Mouse (Mus musculus): Measurements from ENCODE around the gene Cdk11b. TPM values are rescaled to one million over a fixed set of nuclear protein-coding genes. Genes with fewer than 3 reads are reported as not detected.

Gene Cdk11b
- polyA plus RNA-seq (2014; fragmentation: Nextera tagmentation; extraction: Ambion mirVana), result 33.5 and 36.7 TPM in 2 replicates

- H3K27ac ChIP-seq (replicated peaks in 1 of 2; ENCODE audit: control insufficient read depth in 1 of 2, insufficient read depth in 1 of 2, low read depth in 2 of 2, low read length in 2 of 2), result peak within 1 kb of the TSS; percentile 82 to 91
- H3K36me3 ChIP-seq (ENCODE audit: control insufficient read depth, insufficient read depth, low read length), result peaks cover 59% of the 10 kb centered on the region
- H3K4me2 ChIP-seq (ENCODE audit: low read length), result peak within 1 kb of the TSS; percentile 78
- ATAC-seq (ENCODE audit: insufficient number of reproducible peaks, insufficient read depth, low FRiP score, low read depth), result peak; percentile 99
- H3K4me1 ChIP-seq (ENCODE audit: control insufficient read depth in 2 of 2, insufficient read depth in 2 of 2, low read length in 2 of 2), result peaks cover 0 to 8% of the 10 kb centered on the region in 2 experiments; a peak in 2 of 4 replicates
- no peaks in the 10 kb centered on the region for H3K9me3 ChIP-seq (ENCODE audit: control insufficient read depth, low read length)
- peak within 1 kb of the TSS; percentile 87 for H3K9ac ChIP-seq (ENCODE audit: low read length)
- under 1% methylated on average over 82 of the region's 84 CpGs for WGBS
- H3K27me3 ChIP-seq (ENCODE audit: control insufficient read depth, insufficient read depth, low read length), result no peaks in the 10 kb centered on the region
- H3K4me3 ChIP-seq (ENCODE audit: control insufficient read depth in 1 of 2, insufficient read depth in 1 of 2, low read depth in 1 of 2, low read length in 2 of 2), result peak within 1 kb of the TSS; percentile 68 to 81
Observed at GRCm38 (mm10) chr4:155624338-155625291, at the start of gene Cdk11b. Cdk11b (plus strand) TSS chr4:155624854.

DNA sequence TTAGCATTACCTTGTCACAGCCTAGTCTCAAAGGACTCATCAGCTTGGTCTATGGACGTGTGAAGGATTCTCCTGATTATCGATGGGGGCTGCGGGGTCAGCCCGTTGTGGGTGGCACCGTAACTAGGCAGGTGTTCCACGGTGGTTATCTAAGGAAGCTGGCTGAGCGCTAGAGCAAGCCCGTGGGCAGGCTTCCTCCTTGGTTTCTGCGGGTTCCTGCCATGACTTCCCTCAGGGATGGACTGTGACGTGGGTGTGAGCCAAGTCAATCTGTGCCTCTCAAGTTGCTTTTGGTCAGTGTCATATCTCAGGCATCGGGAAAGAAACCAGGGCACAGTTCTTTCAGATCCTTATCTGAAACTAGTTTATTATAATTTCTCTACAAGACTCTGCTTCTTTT is 49.7 kb upstream of the Cdk11b start:
- no peaks in the 10 kb centered on the region for H3K9me3 ChIP-seq (ENCODE audit: control insufficient read depth, low read length)
- no peaks in the 10 kb centered on the region for H3K27me3 ChIP-seq (ENCODE audit: control insufficient read depth, insufficient read depth, low read length)
- H3K36me3 ChIP-seq (ENCODE audit: control insufficient read depth, insufficient read depth, low read length), result peaks cover 37% of the 10 kb centered on the region
- no peak for ATAC-seq (ENCODE audit: insufficient number of reproducible peaks, insufficient read depth, low FRiP score, low read depth)
- no peak overlapping the region for H3K4me2 ChIP-seq (ENCODE audit: low read length)
- H3K4me3 ChIP-seq (ENCODE audit: control insufficient read depth in 1 of 2, insufficient read depth in 1 of 2, low read depth in 1 of 2, low read length in 2 of 2), result no peak overlapping the region
- 75% methylated on average over 11 of the region's 11 CpGs for WGBS
- H3K4me1 ChIP-seq (ENCODE audit: control insufficient read depth in 2 of 2, insufficient read depth in 2 of 2, low read length in 2 of 2), result no peaks in the 10 kb centered on the region
- H3K9ac ChIP-seq (ENCODE audit: low read length), result no peak overlapping the region
- no peak overlapping the region for H3K27ac ChIP-seq (replicated peaks in 1 of 2; ENCODE audit: control insufficient read depth in 1 of 2, insufficient read depth in 1 of 2, low read depth in 2 of 2, low read length in 2 of 2)

GRCm38 (mm10) chr4:155575521-155575920 is 49.1 kb upstream of the Cdk11b start:
- no peak overlapping the region for H3K27ac ChIP-seq (replicated peaks in 1 of 2; ENCODE audit: control insufficient read depth in 1 of 2, insufficient read depth in 1 of 2, low read depth in 2 of 2, low read length in 2 of 2)
- no peaks in the 10 kb centered on the region for H3K27me3 ChIP-seq (ENCODE audit: control insufficient read depth, insufficient read depth, low read length)
- WGBS, result 86% methylated on average over 8 of the region's 8 CpGs

GRCm38 (mm10) chr4:155577132-155577531 is 47.5 kb upstream of the Cdk11b start:
- 87% methylated on average over 9 of the region's 9 CpGs for WGBS
- H3K9ac ChIP-seq (ENCODE audit: low read length), result no peak overlapping the region
- no peaks in the 10 kb centered on the region for H3K4me1 ChIP-seq (ENCODE audit: control insufficient read depth in 2 of 2, insufficient read depth in 2 of 2, low read length in 2 of 2)
- H3K36me3 ChIP-seq (ENCODE audit: control insufficient read depth, insufficient read depth, low read length), result peaks cover 45% of the 10 kb centered on the region
- no peak overlapping the region for H3K4me3 ChIP-seq (ENCODE audit: control insufficient read depth in 1 of 2, insufficient read depth in 1 of 2, low read depth in 1 of 2, low read length in 2 of 2)
- no peaks in the 10 kb centered on the region for H3K9me3 ChIP-seq (ENCODE audit: control insufficient read depth, low read length)
- ATAC-seq (ENCODE audit: insufficient number of reproducible peaks, insufficient read depth, low FRiP score, low read depth), result no peak
- no peaks in the 10 kb centered on the region for H3K27me3 ChIP-seq (ENCODE audit: control insufficient read depth, insufficient read depth, low read length)
- no peak overlapping the region for H3K27ac ChIP-seq (replicated peaks in 1 of 2; ENCODE audit: control insufficient read depth in 1 of 2, insufficient read depth in 1 of 2, low read depth in 2 of 2, low read length in 2 of 2)
- no peak overlapping the region for H3K4me2 ChIP-seq (ENCODE audit: low read length)

More at GRCm38 (mm10) chr4:155575521-155575920, 49.1 kb upstream of the Cdk11b start:
- no peaks in the 10 kb centered on the region for H3K9me3 ChIP-seq (ENCODE audit: control insufficient read depth, low read length)
- H3K36me3 ChIP-seq (ENCODE audit: control insufficient read depth, insufficient read depth, low read length), result peaks cover 40% of the 10 kb centered on the region
- no peak overlapping the region for H3K4me3 ChIP-seq (ENCODE audit: control insufficient read depth in 1 of 2, insufficient read depth in 1 of 2, low read depth in 1 of 2, low read length in 2 of 2)
- no peak overlapping the region for H3K9ac ChIP-seq (ENCODE audit: low read length)
- H3K4me1 ChIP-seq (ENCODE audit: control insufficient read depth in 2 of 2, insufficient read depth in 2 of 2, low read length in 2 of 2), result no peaks in the 10 kb centered on the region
- H3K4me2 ChIP-seq (ENCODE audit: low read length), result no peak overlapping the region
- no peak for ATAC-seq (ENCODE audit: insufficient number of reproducible peaks, insufficient read depth, low FRiP score, low read depth)

GRCm38 (mm10) chr4:155577741-155578140 is 46.9 kb upstream of the Cdk11b start:
- no peaks in the 10 kb centered on the region for H3K4me1 ChIP-seq (ENCODE audit: control insufficient read depth in 2 of 2, insufficient read depth in 2 of 2, low read length in 2 of 2)
- no peak overlapping the region for H3K27ac ChIP-seq (replicated peaks in 1 of 2; ENCODE audit: control insufficient read depth in 1 of 2, insufficient read depth in 1 of 2, low read depth in 2 of 2, low read length in 2 of 2)
- no peak overlapping the region for H3K4me3 ChIP-seq (ENCODE audit: control insufficient read depth in 1 of 2, insufficient read depth in 1 of 2, low read depth in 1 of 2, low read length in 2 of 2)
- ATAC-seq (ENCODE audit: insufficient number of reproducible peaks, insufficient read depth, low FRiP score, low read depth), result no peak
- H3K36me3 ChIP-seq (ENCODE audit: control insufficient read depth, insufficient read depth, low read length), result peaks cover 51% of the 10 kb centered on the region
- WGBS, result 87% methylated on average over 5 of the region's 5 CpGs
- no peak overlapping the region for H3K4me2 ChIP-seq (ENCODE audit: low read length)
- H3K9ac ChIP-seq (ENCODE audit: low read length), result no peak overlapping the region
- H3K9me3 ChIP-seq (ENCODE audit: control insufficient read depth, low read length), result no peaks in the 10 kb centered on the region
- H3K27me3 ChIP-seq (ENCODE audit: control insufficient read depth, insufficient read depth, low read length), result no peaks in the 10 kb centered on the region

- Histone ChIP-seq H3K36me3 (ENCODE audit: control insufficient read depth, insufficient read depth, low read length) (peaks cover 57% of the 10 kb centered on the region), H3K4me3 (ENCODE audit: control insufficient read depth in 1 of 2, insufficient read depth in 1 of 2, low read depth in 1 of 2, low read length in 2 of 2) (no peak overlapping the region), H3K27me3 (ENCODE audit: control insufficient read depth, insufficient read depth, low read length) (no peaks in the 10 kb centered on the region), H3K4me1 (ENCODE audit: control insufficient read depth in 2 of 2, insufficient read depth in 2 of 2, low read length in 2 of 2) (no peaks in the 10 kb centered on the region), H3K4me2 (ENCODE audit: low read length) (no peak overlapping the region), H3K27ac (replicated peaks in 1 of 2; ENCODE audit: control insufficient read depth in 1 of 2, insufficient read depth in 1 of 2, low read depth in 2 of 2, low read length in 2 of 2) (no peak overlapping the region), H3K9me3 (ENCODE audit: control insufficient read depth, low read length) (no peaks in the 10 kb centered on the region), H3K9ac (ENCODE audit: low read length) (no peak overlapping the region)
- 81% methylated on average over 7 of the region's 7 CpGs for WGBS
- no peak for ATAC-seq (ENCODE audit: insufficient number of reproducible peaks, insufficient read depth, low FRiP score, low read depth)
Observed at GRCm38 (mm10) chr4:155578336-155579125, 46.1 kb upstream of the Cdk11b start.

DNA sequence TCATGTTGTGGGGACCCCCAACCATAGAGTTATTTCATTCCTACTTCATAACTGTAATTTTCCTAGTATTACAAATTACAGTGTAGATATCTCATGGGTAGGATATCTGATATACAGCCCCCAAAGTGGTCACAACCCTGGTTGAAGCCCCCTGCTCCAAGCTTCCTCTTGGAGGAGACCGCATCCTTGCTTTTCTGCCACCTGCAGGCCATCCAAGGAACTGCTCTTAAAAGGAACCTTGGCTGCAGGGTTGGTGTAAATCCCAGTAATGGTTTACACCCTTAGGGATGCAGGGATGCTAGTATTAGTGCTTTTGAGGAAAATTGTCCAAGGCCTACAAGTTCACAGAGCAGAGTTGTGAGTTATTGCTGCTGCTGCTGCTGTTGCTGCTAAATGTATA is 44.2 kb upstream of the Cdk11b start:
- no peak for ATAC-seq (ENCODE audit: insufficient number of reproducible peaks, insufficient read depth, low FRiP score, low read depth)
- H3K27ac ChIP-seq (replicated peaks in 1 of 2; ENCODE audit: control insufficient read depth in 1 of 2, insufficient read depth in 1 of 2, low read depth in 2 of 2, low read length in 2 of 2), result no peak overlapping the region
- 22% methylated on average over 1 of the region's 1 CpGs for WGBS

More for the DNA sequence above, 44.2 kb upstream of the Cdk11b start:
- no peak overlapping the region for H3K4me3 ChIP-seq (ENCODE audit: control insufficient read depth in 1 of 2, insufficient read depth in 1 of 2, low read depth in 1 of 2, low read length in 2 of 2)
- H3K4me1 ChIP-seq (ENCODE audit: control insufficient read depth in 2 of 2, insufficient read depth in 2 of 2, low read length in 2 of 2), result no peaks in the 10 kb centered on the region
- peaks cover 76% of the 10 kb centered on the region for H3K36me3 ChIP-seq (ENCODE audit: control insufficient read depth, insufficient read depth, low read length)
- H3K4me2 ChIP-seq (ENCODE audit: low read length), result no peak overlapping the region
- no peaks in the 10 kb centered on the region for H3K9me3 ChIP-seq (ENCODE audit: control insufficient read depth, low read length)
- no peaks in the 10 kb centered on the region for H3K27me3 ChIP-seq (ENCODE audit: control insufficient read depth, insufficient read depth, low read length)
- no peak overlapping the region for H3K9ac ChIP-seq (ENCODE audit: low read length)
